Mouse (Mus musculus) liver, embryonic 15.5 days (tissue): ENCODE measurements around the gene Ntng2. TPM values are rescaled to one million over a fixed set of nuclear protein-coding genes. Genes with fewer than 3 reads are reported as not detected.

Experiments
- ATAC-seq: fragments of 200-750 bp; cut with Nextera tagmentation; 2 replicates; pipeline ENCODE4 v1.8.0; 2017; ENCODE audit warnings: moderate number of reproducible peaks, mild to moderate bottlenecking, moderate library complexity; ENCODE audit not compliant: insufficient read depth
- H3K27ac ChIP-seq: fragments of 300-500 bp; sonication (generic); replicated peaks from 2 replicates; pipeline ENCODE4 v1.5.1; 2015; ENCODE audit warnings: mild to moderate bottlenecking, inconsistent platforms
- H3K27me3 ChIP-seq: fragments of 300-500 bp; sonication (generic); 2 replicates; pipeline ENCODE4 v1.6.1; 2015; ENCODE audit warnings: mild to moderate bottlenecking, inconsistent platforms
- H3K36me3 ChIP-seq: fragments of 300-500 bp; sonication (generic); replicated peaks from 2 replicates; pipeline ENCODE4 v1.6.1; 2015; ENCODE audit warnings: moderate library complexity, mild to moderate bottlenecking, inconsistent platforms
- H3K4me1 ChIP-seq: fragments of 300-500 bp; sonication (generic); replicated peaks from 2 replicates; pipeline ENCODE4 v1.6.1; 2015; ENCODE audit warnings: inconsistent platforms
- H3K4me2 ChIP-seq: fragments of 300-500 bp; sonication (generic); 2 replicates; pipeline ENCODE4 v1.6.1; 2015; ENCODE audit warnings: moderate library complexity, mild to moderate bottlenecking, inconsistent platforms
- H3K4me3 ChIP-seq: fragments of 300-500 bp; sonication (generic); replicated peaks from 2 replicates; pipeline ENCODE4 v1.5.1; 2015; ENCODE audit warnings: mild to moderate bottlenecking, inconsistent platforms
- H3K9ac ChIP-seq: fragments of 300-500 bp; sonication (generic); 2 replicates; pipeline ENCODE4 v1.6.1; 2015; ENCODE audit warnings: moderate library complexity, mild to moderate bottlenecking, inconsistent platforms
- H3K9me3 ChIP-seq: fragments of 300-500 bp; sonication (generic); replicated peaks from 2 replicates; pipeline ENCODE4 v1.6.1; 2016; ENCODE audit warnings: inconsistent platforms
- WGBS: fragments of 180-500 bp; shearing (Covaris S2); methylation state at CpG from one replicate; pipeline ENCODE4 v1.1.7; 2015; ENCODE audit warnings: mixed read lengths; ENCODE audit not compliant: insufficient replicate concordance; 5-methylcytosine and 5-hydroxymethylcytosine counted together
- polyA plus RNA-seq: library from polyadenylated mRNA; unstranded; fragments of >200 nt; fragmentation: Nextera tagmentation; extraction: Ambion mirVana; gene quantifications from 2 replicates; pipeline ENCODE4 v1.2.1, GENCODE M21; 2015

Gene Ntng2
- polyA plus RNA-seq, 1 experiment from 2014 or later: 0.28 TPM

- no peak overlapping the region for H3K9ac ChIP-seq
- no peak overlapping the region for H3K4me2 ChIP-seq
- 58% methylated on average over 3 of the region's 3 CpGs for WGBS
- no peaks in the 10 kb centered on the region for H3K36me3 ChIP-seq
- H3K27me3 ChIP-seq: peaks cover 17% of the 10 kb centered on the region
- no peak for ATAC-seq
- H3K4me3 ChIP-seq: no peak overlapping the region
- H3K4me1 ChIP-seq: no peaks in the 10 kb centered on the region
- no peaks in the 10 kb centered on the region for H3K9me3 ChIP-seq
- no peak overlapping the region for H3K27ac ChIP-seq
Observed at GRCm38 (mm10) chr2:29235026-29235425, 17.8 kb downstream of the Ntng2 start.

GRCm38 (mm10) chr2:29234002-29234401 lies 18.8 kb downstream of the Ntng2 start:
- H3K27me3 ChIP-seq: peaks cover 11% of the 10 kb centered on the region
- no peak for ATAC-seq
- WGBS: 63% methylated on average over 4 of the region's 4 CpGs
- no peak overlapping the region for H3K4me2 ChIP-seq
- H3K9ac ChIP-seq: no peak overlapping the region
- H3K27ac ChIP-seq: no peak overlapping the region
- H3K4me1 ChIP-seq: no peaks in the 10 kb centered on the region
- no peak overlapping the region for H3K4me3 ChIP-seq
- no peaks in the 10 kb centered on the region for H3K9me3 ChIP-seq
- H3K36me3 ChIP-seq: no peaks in the 10 kb centered on the region

- Histone ChIP-seq H3K4me2 (no peak overlapping the region), H3K9me3 (no peaks in the 10 kb centered on the region), H3K36me3 (no peaks in the 10 kb centered on the region), H3K4me1 (no peaks in the 10 kb centered on the region), H3K27ac (no peak overlapping the region), H3K27me3 (no peaks in the 10 kb centered on the region; the same call in 1 of the 2 replicates), H3K4me3 (no peak overlapping the region), H3K9ac (no peak overlapping the region)
- 48% methylated on average over 9 of the region's 9 CpGs for WGBS
- ATAC-seq: no peak
Observed at GRCm38 (mm10) chr2:29230191-29230835, 22.5 kb downstream of the Ntng2 start.

GRCm38 (mm10) chr2:29226671-29227070 lies 26.1 kb downstream of the Ntng2 start:
- no peak overlapping the region for H3K4me3 ChIP-seq
- H3K9ac ChIP-seq: no peak overlapping the region
- no peaks in the 10 kb centered on the region for H3K4me1 ChIP-seq
- no peaks in the 10 kb centered on the region for H3K9me3 ChIP-seq
- H3K27me3 ChIP-seq: no peaks in the 10 kb centered on the region; the same call in 1 of the 2 replicates
- ATAC-seq: no peak
- H3K27ac ChIP-seq: no peak overlapping the region
- H3K36me3 ChIP-seq: no peaks in the 10 kb centered on the region
- 48% methylated on average over 4 of the region's 4 CpGs for WGBS
- H3K4me2 ChIP-seq: no peak overlapping the region

GRCm38 (mm10) chr2:29223591-29224262 lies 29.1 kb downstream of the Ntng2 start:
- WGBS: 43% methylated on average over 7 of the region's 7 CpGs
- no peaks in the 10 kb centered on the region for H3K4me1 ChIP-seq
- H3K36me3 ChIP-seq: no peaks in the 10 kb centered on the region
- no peak overlapping the region for H3K9ac ChIP-seq
- ATAC-seq: no peak
- H3K4me3 ChIP-seq: no peak overlapping the region
- no peaks in the 10 kb centered on the region for H3K9me3 ChIP-seq
- H3K27ac ChIP-seq: no peak overlapping the region
- H3K4me2 ChIP-seq: no peak overlapping the region
- H3K27me3 ChIP-seq: no peaks in the 10 kb centered on the region

- H3K9me3 ChIP-seq: no peaks in the 10 kb centered on the region
- H3K9ac ChIP-seq: no peak overlapping the region
- no peaks in the 10 kb centered on the region for H3K4me1 ChIP-seq
- no peak for ATAC-seq
- H3K4me3 ChIP-seq: no peak overlapping the region
- no peaks in the 10 kb centered on the region for H3K36me3 ChIP-seq
- H3K27ac ChIP-seq: no peak overlapping the region
- no peak overlapping the region for H3K4me2 ChIP-seq
- WGBS: 2% methylated on average over 4 of the region's 4 CpGs
- H3K27me3 ChIP-seq: no peaks in the 10 kb centered on the region
Observed at GRCm38 (mm10) chr2:29222302-29222701, 30.5 kb downstream of the Ntng2 start.

- no peaks in the 10 kb centered on the region for H3K27me3 ChIP-seq
- no peak overlapping the region for H3K9ac ChIP-seq
- H3K27ac ChIP-seq: no peak overlapping the region
- H3K36me3 ChIP-seq: no peaks in the 10 kb centered on the region
- no peak for ATAC-seq
- H3K4me1 ChIP-seq: no peaks in the 10 kb centered on the region
- no peaks in the 10 kb centered on the region for H3K9me3 ChIP-seq
- H3K4me2 ChIP-seq: no peak overlapping the region
- WGBS: 75% methylated on average over 5 of the region's 5 CpGs
- no peak overlapping the region for H3K4me3 ChIP-seq
Observed at GRCm38 (mm10) chr2:29218831-29219230, 34.0 kb downstream of the Ntng2 start.

GRCm38 (mm10) chr2:29217897-29218296 lies 34.9 kb downstream of the Ntng2 start:
- Histone ChIP-seq H3K9me3 (no peaks in the 10 kb centered on the region), H3K9ac (no peak overlapping the region), H3K4me1 (no peaks in the 10 kb centered on the region), H3K27ac (no peak overlapping the region), H3K36me3 (no peaks in the 10 kb centered on the region), H3K4me3 (no peak overlapping the region), H3K4me2 (no peak overlapping the region), H3K27me3 (no peaks in the 10 kb centered on the region)
- WGBS: 57% methylated on average over 10 of the region's 10 CpGs
- no peak for ATAC-seq

- no peak for ATAC-seq
- H3K36me3 ChIP-seq: no peaks in the 10 kb centered on the region
- H3K27me3 ChIP-seq: no peaks in the 10 kb centered on the region
- no peak overlapping the region for H3K4me3 ChIP-seq
- no peaks in the 10 kb centered on the region for H3K9me3 ChIP-seq
- H3K4me2 ChIP-seq: no peak overlapping the region
- H3K9ac ChIP-seq: no peak overlapping the region
- no peak overlapping the region for H3K27ac ChIP-seq
- 73% methylated on average over 5 of the region's 5 CpGs for WGBS
- no peaks in the 10 kb centered on the region for H3K4me1 ChIP-seq
Observed at GRCm38 (mm10) chr2:29217042-29217441, 35.8 kb downstream of the Ntng2 start.

GRCm38 (mm10) chr2:29216286-29217012 lies 36.4 kb downstream of the Ntng2 start:
- 40% methylated on average over 8 of the region's 8 CpGs for WGBS
- Histone ChIP-seq H3K27ac (no peak overlapping the region), H3K36me3 (no peaks in the 10 kb centered on the region), H3K4me2 (no peak overlapping the region), H3K27me3 (no peaks in the 10 kb centered on the region), H3K9me3 (no peaks in the 10 kb centered on the region), H3K9ac (no peak overlapping the region), H3K4me1 (no peaks in the 10 kb centered on the region), H3K4me3 (no peak overlapping the region)
- no peak for ATAC-seq

- Histone ChIP-seq H3K4me1 (no peaks in the 10 kb centered on the region), H3K9ac (no peak overlapping the region), H3K9me3 (no peaks in the 10 kb centered on the region), H3K4me3 (no peak overlapping the region), H3K36me3 (no peaks in the 10 kb centered on the region), H3K27ac (no peak overlapping the region), H3K27me3 (no peaks in the 10 kb centered on the region), H3K4me2 (no peak overlapping the region)
- no peak for ATAC-seq
- 27% methylated on average over 8 of the region's 8 CpGs for WGBS
Observed at GRCm38 (mm10) chr2:29206156-29206555, 46.6 kb downstream of the Ntng2 start.
